Mouse (Mus musculus): ENCODE data around the gene Cep112. TPM values are rescaled to one million over a fixed set of nuclear protein-coding genes. Genes with fewer than 3 reads are reported as not detected.

Cep112 gene
- total RNA-seq, 1 experiment from 2014 or later = 15.4 TPM

GRCm38 (mm10) chr11:108880546-108880945 lies 455.6 kb downstream of the Cep112 start:
- DNase-seq = no peak

GRCm38 (mm10) chr11:108881662-108882061 lies 456.7 kb downstream of the Cep112 start:
- DNase-seq = no peak

DNA sequence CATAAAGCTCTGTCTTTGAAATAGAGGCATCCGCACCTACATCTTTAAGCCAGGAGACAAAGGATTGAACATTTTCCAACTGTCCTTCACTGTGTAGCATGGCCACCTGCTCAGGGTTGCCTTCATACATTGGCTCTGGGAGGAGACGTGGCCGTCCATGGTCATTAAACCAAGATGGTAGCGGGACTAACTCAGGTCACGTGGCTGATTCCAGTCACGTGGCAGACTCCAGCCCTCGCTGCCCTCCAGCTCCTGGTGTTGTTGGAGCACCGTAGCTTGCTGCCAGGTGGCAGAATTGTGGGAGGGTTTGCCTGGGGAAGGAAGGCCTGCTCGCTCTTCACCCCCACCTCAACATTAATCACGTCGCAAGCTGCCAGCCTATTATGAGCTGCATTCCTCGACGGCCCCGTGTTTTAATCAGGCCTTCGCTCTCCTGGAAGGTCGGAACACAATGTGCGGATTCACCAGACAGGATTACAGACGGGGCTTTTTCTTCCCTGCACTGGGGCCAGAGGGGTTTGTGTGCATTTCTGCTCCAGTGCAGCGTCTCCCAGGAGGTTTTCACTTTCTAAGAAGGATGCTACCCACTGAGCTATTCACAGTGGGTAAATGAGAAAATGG lies 460.4 kb downstream of the Cep112 start:
- DNase-seq = no peak

DNA sequence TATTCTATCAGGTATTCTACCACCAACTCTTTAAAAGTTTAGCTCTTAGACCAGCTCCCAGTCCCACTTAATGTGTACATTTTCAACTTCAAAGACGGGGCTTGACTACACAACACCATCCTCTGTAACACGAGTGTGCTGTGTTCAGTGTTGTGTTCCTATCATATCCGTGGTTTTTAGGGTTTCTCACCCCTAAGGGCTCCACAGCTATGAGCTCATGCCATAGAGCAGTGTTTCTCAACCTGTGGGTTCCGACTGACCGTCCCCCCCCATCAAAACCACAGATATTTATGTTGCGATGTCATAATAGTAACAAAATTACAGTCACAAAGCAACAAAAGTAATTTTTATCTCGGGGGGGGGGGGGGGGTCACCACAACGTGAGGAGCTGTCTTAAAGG lies 461.1 kb downstream of the Cep112 start:
- no peak for DNase-seq

GRCm38 (mm10) chr11:108889121-108889520 lies 464.1 kb downstream of the Cep112 start:
- no peak for DNase-seq

DNA sequence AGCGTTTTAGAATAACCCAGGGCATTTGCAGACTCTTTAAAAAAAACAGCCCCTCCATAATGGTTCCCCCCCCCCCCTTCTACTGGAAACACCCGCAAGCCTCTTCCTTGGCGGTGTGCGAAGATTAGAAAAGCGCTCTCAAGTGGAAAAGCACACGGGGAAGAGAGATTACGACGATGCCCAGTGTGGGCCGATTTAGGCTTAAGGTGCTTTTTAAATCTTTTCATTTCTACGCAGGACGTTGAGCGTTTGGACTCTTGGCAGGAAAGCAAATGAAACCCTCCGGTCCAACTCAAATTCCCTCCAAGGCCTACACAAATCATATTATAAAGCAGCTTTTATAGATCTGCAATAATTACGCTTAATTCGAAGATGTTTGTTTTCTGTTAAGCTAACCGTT lies 465.6 kb downstream of the Cep112 start:
- DNase-seq = no peak

DNA sequence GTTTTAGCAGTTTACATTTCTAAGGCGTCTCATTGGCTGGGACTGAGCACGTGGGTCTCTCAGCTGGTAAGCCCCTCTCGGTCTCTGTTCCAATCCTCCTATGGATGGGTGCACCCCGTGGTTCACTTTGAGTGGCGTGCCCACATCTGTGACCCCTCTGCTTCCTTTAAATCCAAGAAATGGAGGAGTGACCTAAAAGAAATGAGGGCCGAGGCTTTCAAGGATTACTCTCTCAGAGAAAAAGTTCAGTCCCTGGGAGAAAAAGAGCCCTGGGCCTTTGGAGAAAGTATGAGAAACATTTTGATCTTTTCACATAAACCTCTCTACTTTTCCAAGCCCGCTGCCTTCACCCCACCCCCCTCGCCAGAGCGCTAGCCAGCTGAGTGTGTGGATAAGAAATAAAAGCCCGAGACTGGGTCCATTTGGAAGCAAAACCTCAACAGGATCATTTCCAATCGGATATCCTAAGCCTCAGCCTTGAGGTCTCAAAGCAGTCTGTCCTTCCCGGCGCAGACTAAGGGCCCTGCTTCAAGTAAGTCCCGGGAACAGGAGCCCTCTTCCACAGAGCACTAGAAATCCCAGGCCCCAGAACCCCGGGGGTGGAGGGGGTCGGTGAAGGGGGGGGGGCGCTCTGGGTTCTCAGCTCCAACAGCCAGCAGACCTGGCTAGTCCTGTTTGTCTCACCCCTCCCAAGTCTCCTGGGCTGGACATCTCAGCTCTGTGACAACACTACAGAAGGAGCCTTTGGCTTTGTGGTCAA lies 466.3 kb downstream of the Cep112 start:
- peak; percentile 46 for DNase-seq

DNA sequence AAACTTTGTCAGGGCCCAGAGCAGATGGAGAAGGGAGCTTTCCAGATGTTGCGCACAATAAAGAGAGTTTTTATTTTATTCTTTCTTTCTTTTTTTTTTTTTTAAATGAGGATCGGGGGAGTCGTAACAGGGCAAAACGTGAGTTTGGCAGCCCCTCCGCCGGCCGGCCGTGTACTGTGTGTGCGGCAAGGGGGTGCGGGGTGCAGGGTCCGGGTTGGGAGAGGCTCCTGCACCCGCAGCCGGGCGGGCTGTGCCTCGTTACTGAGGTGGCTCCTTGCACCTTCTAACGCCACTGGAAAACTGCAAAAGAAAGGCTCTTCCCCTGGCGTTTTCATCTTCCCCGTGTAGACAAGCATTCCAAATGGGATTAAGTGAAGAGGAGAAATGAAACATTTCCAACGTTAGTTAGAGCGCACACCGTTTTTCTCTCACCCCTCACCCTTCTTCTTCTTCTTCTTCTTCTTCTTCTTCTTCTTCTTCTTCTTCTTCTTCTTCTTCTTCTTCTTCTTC lies 466.9 kb downstream of the Cep112 start:
- no peak for DNase-seq

DNA sequence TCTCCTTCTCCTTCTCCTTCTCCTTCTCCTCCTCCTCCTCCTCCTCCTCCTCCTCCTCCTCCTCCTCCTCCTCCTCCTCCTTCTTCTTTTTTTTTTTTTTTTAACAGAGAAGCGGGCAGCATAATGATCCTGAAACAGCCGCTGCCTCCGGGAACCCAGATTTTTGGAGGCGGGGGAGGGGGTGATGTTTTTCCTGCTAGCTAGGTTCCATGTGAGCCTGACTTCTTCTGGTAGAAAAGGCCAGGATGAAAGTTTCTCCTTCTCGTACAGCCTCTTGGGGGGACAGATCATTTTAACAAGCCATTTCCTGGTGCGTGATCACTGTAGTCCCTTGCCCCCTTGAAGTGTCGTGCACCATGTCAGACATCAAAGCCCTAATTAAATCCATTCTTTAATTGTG lies 467.4 kb downstream of the Cep112 start:
- DNase-seq = no peak

DNA sequence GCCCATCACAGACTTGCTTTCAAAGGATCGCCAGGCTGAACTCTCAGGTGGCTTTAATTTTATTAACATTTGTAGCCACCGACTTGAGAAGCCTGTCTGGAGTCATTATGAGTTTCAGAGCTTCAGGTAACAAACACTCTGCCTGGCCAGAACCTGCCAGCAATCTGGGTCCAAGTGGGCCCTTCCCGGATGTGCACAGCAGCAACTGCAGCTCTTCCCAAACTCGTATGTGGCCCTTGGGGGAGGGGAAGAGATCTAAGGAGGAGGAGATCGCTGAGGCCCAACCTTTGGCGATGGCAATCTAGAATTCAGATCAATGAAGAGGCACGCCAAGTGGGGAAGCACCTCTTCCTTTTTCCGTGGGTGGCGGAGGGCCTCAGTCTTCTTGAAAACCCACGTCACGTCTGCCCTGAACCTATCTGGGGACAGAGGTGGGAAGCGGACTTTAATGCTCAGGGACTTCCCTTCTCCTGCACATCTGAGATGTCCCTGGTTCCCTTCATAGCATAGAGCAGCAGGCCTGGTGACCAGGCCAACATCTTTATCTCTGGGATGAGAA lies 468.3 kb downstream of the Cep112 start:
- no peak for DNase-seq

GRCm38 (mm10) chr11:108893855-108894510 lies 469.0 kb downstream of the Cep112 start:
- DNase-seq = no peak

- DNase-seq = no peak
These were observed 472.0 kb downstream of the Cep112 start for GRCm38 (mm10) chr11:108897034-108897433.

- DNase-seq = no peak
These were observed 473.1 kb downstream of the Cep112 start for GRCm38 (mm10) chr11:108898063-108898462.

GRCm38 (mm10) chr11:108898483-108898882 lies 473.5 kb downstream of the Cep112 start:
- no peak for DNase-seq

- DNase-seq = peak; percentile 74
These were observed 475.9 kb downstream of the Cep112 start for GRCm38 (mm10) chr11:108900718-108901488.

- DNase-seq = no peak
These were observed 476.7 kb downstream of the Cep112 start for GRCm38 (mm10) chr11:108901670-108902069.

- DNase-seq = no peak
These were observed 477.3 kb downstream of the Cep112 start for GRCm38 (mm10) chr11:108902303-108902702.

- no peak for DNase-seq
These were observed 481.7 kb downstream of the Cep112 start for GRCm38 (mm10) chr11:108906590-108907254.

DNA sequence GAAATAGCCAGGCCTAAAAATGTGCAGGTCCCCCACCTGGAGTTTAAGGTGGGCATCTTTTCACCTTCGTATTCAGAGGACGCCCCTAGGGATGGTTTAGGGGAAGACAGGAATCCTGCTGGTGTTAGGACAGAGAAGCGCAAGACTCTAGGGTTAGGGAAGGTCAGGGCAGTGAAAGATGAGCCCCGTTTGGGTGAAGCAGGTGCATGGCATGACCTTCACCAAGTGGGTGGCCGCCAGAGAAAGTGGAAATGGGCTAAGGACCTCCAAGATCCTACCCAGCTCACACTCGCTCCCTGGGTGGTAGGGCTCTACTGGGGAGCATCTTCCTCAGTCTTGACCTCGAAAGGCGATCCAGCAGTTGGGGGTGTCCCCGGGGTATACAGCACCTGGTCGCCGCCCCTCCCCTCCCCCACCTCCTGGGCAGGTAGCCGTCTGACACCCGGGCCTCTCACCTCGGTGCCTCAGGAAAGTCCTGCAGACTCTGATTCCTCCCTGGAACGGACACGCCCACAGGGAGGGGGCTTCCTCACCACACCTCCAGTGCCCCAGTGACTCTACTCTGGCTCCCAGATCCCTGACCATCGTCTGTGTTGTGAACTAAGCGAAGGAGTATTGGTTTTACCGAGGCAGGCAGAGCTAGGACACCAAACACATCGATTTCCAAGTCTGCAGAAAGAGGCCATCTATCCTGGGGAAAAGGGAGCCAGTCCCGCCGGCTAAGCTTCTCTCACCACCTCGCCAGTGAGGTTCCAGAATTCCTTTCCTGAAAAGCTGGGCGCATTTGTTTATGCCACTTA lies 484.6 kb downstream of the Cep112 start:
- no peak for DNase-seq
